Mouse (Mus musculus) limb, embryonic 12.5 days (tissue): Measurements from ENCODE around the gene Arhgap15. TPM values are rescaled to one million over a fixed set of nuclear protein-coding genes. Genes with fewer than 3 reads are reported as not detected.

Experiments used
- ATAC-seq: fragments of 200-750 bp; cut with Nextera tagmentation; 2 replicates; pipeline ENCODE4 v1.8.0; 2017; ENCODE audit warnings: low read depth, moderate TSS enrichment; ENCODE audit not compliant: insufficient number of reproducible peaks, insufficient read depth, low FRiP score, low TSS enrichment
- H3K27ac ChIP-seq: fragments of 300-500 bp; sonication (generic); 2 replicates; pipeline ENCODE4 v1.5.1; 2016; ENCODE audit warnings: mild to moderate bottlenecking, moderate library complexity
- H3K27me3 ChIP-seq: fragments of 300-500 bp; sonication (generic); 2 replicates; pipeline ENCODE4 v1.6.1; 2016; ENCODE audit warnings: mild to moderate bottlenecking, moderate library complexity
- H3K36me3 ChIP-seq: fragments of 300-500 bp; sonication (generic); 2 replicates; pipeline ENCODE4 v1.6.1; 2016; ENCODE audit warnings: mild to moderate bottlenecking, moderate library complexity
- H3K4me1 ChIP-seq: fragments of 300-500 bp; sonication (generic); replicated peaks from 2 replicates; pipeline ENCODE4 v1.6.1; 2016
- H3K4me2 ChIP-seq: fragments of 300-500 bp; sonication (generic); 2 replicates; pipeline ENCODE4 v1.6.1; 2016; ENCODE audit warnings: mild to moderate bottlenecking, moderate library complexity
- H3K4me3 ChIP-seq: fragments of 300-500 bp; sonication (generic); replicated peaks from 2 replicates; pipeline ENCODE4 v1.5.1; 2016; ENCODE audit warnings: mild to moderate bottlenecking
- H3K9ac ChIP-seq: fragments of 300-500 bp; sonication (generic); replicated peaks from 2 replicates; pipeline ENCODE4 v1.6.1; 2016; ENCODE audit warnings: mild to moderate bottlenecking, moderate library complexity
- H3K9me3 ChIP-seq: fragments of 300-500 bp; sonication (generic); 2 replicates; pipeline ENCODE4 v1.6.1; 2016; ENCODE audit warnings: mild to moderate bottlenecking, moderate library complexity
- WGBS: fragments of 180-500 bp; shearing (Covaris S2); methylation state at CpG from one replicate; pipeline ENCODE4 v1.1.7; 2016; 5-methylcytosine and 5-hydroxymethylcytosine counted together
- polyA plus RNA-seq: library from polyadenylated mRNA; unstranded; fragments of >200 nt; fragmentation: Nextera tagmentation; extraction: Ambion mirVana; gene quantifications from 2 replicates; pipeline ENCODE4 v1.2.1, GENCODE M21; 2016

The Arhgap15 gene
- polyA plus RNA-seq, 1 experiment from 2014 or later, result 0.51 TPM

- ATAC-seq, result no peak
- 42% methylated on average over 2 of the region's 2 CpGs for WGBS
Measured at GRCm38 (mm10) chr2:44306137-44306536, 557.5 kb downstream of the Arhgap15 start.

GRCm38 (mm10) chr2:44309124-44309523, 560.5 kb downstream of the Arhgap15 start:
- peaks cover 16% of the 10 kb centered on the region for H3K4me1 ChIP-seq
- H3K9me3 ChIP-seq, result no peaks in the 10 kb centered on the region
- no peaks in the 10 kb centered on the region for H3K27me3 ChIP-seq
- H3K36me3 ChIP-seq, result no peaks in the 10 kb centered on the region
- H3K27ac ChIP-seq, result no peak overlapping the region
- WGBS, result 85% methylated on average over 3 of the region's 3 CpGs
- H3K9ac ChIP-seq, result no peak overlapping the region
- H3K4me3 ChIP-seq, result no peak overlapping the region
- no peak overlapping the region for H3K4me2 ChIP-seq
- no peak for ATAC-seq

More at GRCm38 (mm10) chr2:44306137-44306536, 557.5 kb downstream of the Arhgap15 start:
- no peak overlapping the region for H3K9ac ChIP-seq
- peaks cover 13% of the 10 kb centered on the region for H3K4me1 ChIP-seq
- no peaks in the 10 kb centered on the region for H3K9me3 ChIP-seq
- no peak overlapping the region for H3K4me2 ChIP-seq
- H3K27me3 ChIP-seq, result no peaks in the 10 kb centered on the region
- H3K4me3 ChIP-seq, result no peak overlapping the region
- H3K27ac ChIP-seq, result no peak overlapping the region
- H3K36me3 ChIP-seq, result no peaks in the 10 kb centered on the region

GRCm38 (mm10) chr2:44309556-44309955, 560.9 kb downstream of the Arhgap15 start:
- Histone ChIP-seq H3K9ac (no peak overlapping the region), H3K4me3 (no peak overlapping the region), H3K27me3 (no peaks in the 10 kb centered on the region), H3K4me1 (peaks cover 12% of the 10 kb centered on the region), H3K4me2 (no peak overlapping the region), H3K9me3 (no peaks in the 10 kb centered on the region), H3K36me3 (no peaks in the 10 kb centered on the region), H3K27ac (no peak overlapping the region)
- 81% methylated on average over 1 of the region's 1 CpGs for WGBS
- no peak for ATAC-seq

- Histone ChIP-seq H3K9ac (no peak overlapping the region), H3K36me3 (no peaks in the 10 kb centered on the region), H3K4me1 (peaks cover 6% of the 10 kb centered on the region; the same call in 1 of the 2 replicates), H3K4me2 (no peak overlapping the region), H3K4me3 (no peak overlapping the region), H3K9me3 (no peaks in the 10 kb centered on the region), H3K27ac (no peak overlapping the region), H3K27me3 (no peaks in the 10 kb centered on the region)
- 76% methylated on average over 11 of the region's 11 CpGs for WGBS
- ATAC-seq, result no peak
Measured at GRCm38 (mm10) chr2:44310095-44310748, 561.6 kb downstream of the Arhgap15 start.

GRCm38 (mm10) chr2:44311216-44311615, 562.6 kb downstream of the Arhgap15 start:
- no peaks in the 10 kb centered on the region for H3K36me3 ChIP-seq
- H3K4me1 ChIP-seq, result peaks cover 3% of the 10 kb centered on the region; the same call in 1 of the 2 replicates
- H3K4me3 ChIP-seq, result peak overlapping the region; percentile 21
- H3K9me3 ChIP-seq, result no peaks in the 10 kb centered on the region
- no peak overlapping the region for H3K27ac ChIP-seq
- H3K27me3 ChIP-seq, result no peaks in the 10 kb centered on the region
- peak overlapping the region; percentile 55 for H3K4me2 ChIP-seq
- 5% methylated on average over 10 of the region's 10 CpGs for WGBS
- H3K9ac ChIP-seq, result no peak overlapping the region
- peak; percentile 73 for ATAC-seq

GRCm38 (mm10) chr2:44313573-44313972, 564.9 kb downstream of the Arhgap15 start:
- 62% methylated on average over 3 of the region's 3 CpGs for WGBS

GRCm38 (mm10) chr2:44318436-44318835, 569.8 kb downstream of the Arhgap15 start:
- Histone ChIP-seq H3K36me3 (no peaks in the 10 kb centered on the region), H3K27ac (no peak overlapping the region), H3K4me1 (no peaks in the 10 kb centered on the region), H3K9me3 (no peaks in the 10 kb centered on the region), H3K27me3 (no peaks in the 10 kb centered on the region), H3K9ac (no peak overlapping the region), H3K4me2 (no peak overlapping the region), H3K4me3 (no peak overlapping the region)
- no peak for ATAC-seq
- WGBS, result 69% methylated on average over 6 of the region's 6 CpGs

More at GRCm38 (mm10) chr2:44313573-44313972, 564.9 kb downstream of the Arhgap15 start:
- no peaks in the 10 kb centered on the region for H3K36me3 ChIP-seq
- H3K9ac ChIP-seq, result no peak overlapping the region
- H3K4me3 ChIP-seq, result no peak overlapping the region
- H3K27me3 ChIP-seq, result no peaks in the 10 kb centered on the region
- H3K4me2 ChIP-seq, result no peak overlapping the region
- no peak for ATAC-seq
- peaks cover 3% of the 10 kb centered on the region; the same call in 1 of the 2 replicates for H3K4me1 ChIP-seq
- no peaks in the 10 kb centered on the region for H3K9me3 ChIP-seq
- H3K27ac ChIP-seq, result no peak overlapping the region

- ATAC-seq, result no peak
- Histone ChIP-seq H3K4me2 (no peak overlapping the region), H3K9me3 (no peaks in the 10 kb centered on the region), H3K36me3 (no peaks in the 10 kb centered on the region), H3K27me3 (no peaks in the 10 kb centered on the region), H3K4me1 (no peaks in the 10 kb centered on the region), H3K4me3 (no peak overlapping the region), H3K9ac (no peak overlapping the region), H3K27ac (no peak overlapping the region)
- 90% methylated on average over 4 of the region's 4 CpGs for WGBS
Measured at GRCm38 (mm10) chr2:44319479-44319878, 570.9 kb downstream of the Arhgap15 start.

- no peak for ATAC-seq
- no peaks in the 10 kb centered on the region for H3K36me3 ChIP-seq
- no peak overlapping the region for H3K27ac ChIP-seq
- no peak overlapping the region for H3K9ac ChIP-seq
- H3K4me3 ChIP-seq, result no peak overlapping the region
- no peak overlapping the region for H3K4me2 ChIP-seq
- no peaks in the 10 kb centered on the region for H3K27me3 ChIP-seq
- 90% methylated on average over 4 of the region's 4 CpGs for WGBS
- no peaks in the 10 kb centered on the region for H3K9me3 ChIP-seq
- H3K4me1 ChIP-seq, result no peaks in the 10 kb centered on the region
Measured at GRCm38 (mm10) chr2:44323813-44324212, 575.2 kb downstream of the Arhgap15 start.

- no peaks in the 10 kb centered on the region for H3K36me3 ChIP-seq
- no peak overlapping the region for H3K4me3 ChIP-seq
- H3K4me2 ChIP-seq, result no peak overlapping the region
- H3K4me1 ChIP-seq, result 0 out of 2 replicates have a peak, but pooled peaks cover 3% of the 10 kb centered on the region
- 74% methylated on average over 4 of the region's 4 CpGs for WGBS
- no peaks in the 10 kb centered on the region; the same call in 1 of the 2 replicates for H3K27me3 ChIP-seq
- no peak overlapping the region for H3K27ac ChIP-seq
- ATAC-seq, result no peak
- H3K9ac ChIP-seq, result no peak overlapping the region
- no peaks in the 10 kb centered on the region for H3K9me3 ChIP-seq
Measured at GRCm38 (mm10) chr2:44333295-44333694, 584.7 kb downstream of the Arhgap15 start.

- Histone ChIP-seq H3K36me3 (no peaks in the 10 kb centered on the region), H3K9me3 (no peaks in the 10 kb centered on the region), H3K27me3 (no peaks in the 10 kb centered on the region; the same call in 1 of the 2 replicates), H3K4me2 (no peak overlapping the region), H3K4me1 (0 out of 2 replicates have a peak, but pooled peaks cover 3% of the 10 kb centered on the region), H3K27ac (no peak overlapping the region), H3K9ac (no peak overlapping the region), H3K4me3 (no peak overlapping the region)
- no peak for ATAC-seq
- 64% methylated on average over 3 of the region's 3 CpGs for WGBS
Measured at GRCm38 (mm10) chr2:44334006-44334405, 585.4 kb downstream of the Arhgap15 start.

- Histone ChIP-seq H3K27ac (no peak overlapping the region), H3K36me3 (no peaks in the 10 kb centered on the region), H3K9me3 (no peaks in the 10 kb centered on the region), H3K4me1 (0 out of 2 replicates have a peak, but pooled peaks cover 3% of the 10 kb centered on the region), H3K4me3 (no peak overlapping the region), H3K4me2 (no peak overlapping the region), H3K27me3 (no peaks in the 10 kb centered on the region; the same call in 1 of the 2 replicates), H3K9ac (no peak overlapping the region)
- WGBS, result 34% methylated on average over 2 of the region's 2 CpGs
- no peak for ATAC-seq
Measured at GRCm38 (mm10) chr2:44334517-44334916, 585.9 kb downstream of the Arhgap15 start.
